Mouse (Mus musculus) olfactory bulb, adult 2 months (tissue): Measurements from ENCODE around the gene Pam.

Source experiments
- CTCF ChIP-seq: fragments of 200-500 bp; IDR thresholded peaks from 2 replicates; pipeline ENCODE4 v1.5.1; 2012; ENCODE audit warnings: low read depth, mild to moderate bottlenecking, low read length, moderate library complexity; ENCODE audit not compliant: insufficient read depth
- POLR2A ChIP-seq: fragments of 200-500 bp; IDR thresholded peaks from 2 replicates; pipeline ENCODE4 v1.6.1; 2012; ENCODE audit warnings: mild to moderate bottlenecking, low read depth, low read length, moderate library complexity; ENCODE audit not compliant: insufficient read depth

- no peak for TF ChIP-seq CTCF
- no peak for TF ChIP-seq POLR2A
Measured at GRCm38 (mm10) chr1:97887511-97887910, 207.9 kb downstream of the Pam start.
